Mouse (Mus musculus) testis, adult 2 months (tissue): ENCODE measurements around the gene Prpf8.

ENCODE experiments used
- CTCF ChIP-seq: fragments of 200-500 bp; IDR thresholded peaks from 2 replicates; pipeline ENCODE4 v1.5.1; 2012; ENCODE audit warnings: low read depth, mild to moderate bottlenecking, inconsistent platforms, low read length, moderate library complexity; ENCODE audit not compliant: control insufficient read depth, insufficient read depth, insufficient replicate concordance
- POLR2A ChIP-seq: fragments of 200-500 bp; IDR thresholded peaks from 2 replicates; pipeline ENCODE4 v1.6.1; 2012; ENCODE audit warnings: low read depth, mild to moderate bottlenecking, inconsistent platforms, low read length, moderate library complexity; ENCODE audit not compliant: control insufficient read depth

GRCm38 (mm10) chr11:75536255-75537024, 49.8 kb downstream of the Prpf8 start:
- TF ChIP-seq CTCF, result no peak
- no peak for TF ChIP-seq POLR2A
